In genomic region chr15:12024791-12025268, GRCm38 (mm10) we compare ENCODE assay signal across 9 mouse cellular contexts. TPM values are rescaled to one million over a fixed set of nuclear protein-coding genes. Genes with fewer than 3 reads are reported as not detected.
DNase-seq lines count a peak whose midpoint lies in the region; ATAC-seq and TF ChIP-seq lines count a peak whose summit lies in the region.
"Had no signal": no experiment of that assay in that cellular context is flagged by ENCODE, and none has a peak within 500 bp of the region (broad histone marks: within the 10 kb centered on the region; RNA-seq: fewer than 3 reads in every experiment).

No protein-coding gene starts in this region.

- in situ Hi-C loops in CH12.LX (cut with MboI; ENCODE audit: low pct_ligation_motif_present, low pct_unique_long_range_greater_than_20kb, low sequenced_read_pairs) = no loop called here

- H3K9ac ChIP-seq in CH12.LX (ENCODE audit: insufficient read depth, low read depth) = peak overlapping the region; percentile 38; the same call in 1 of the 2 replicates
- no peak overlapping the region for H3K9ac ChIP-seq in forebrain, embryonic 16.5 days (replicated peaks; ENCODE audit: low read depth, low read length)

- H3K9me3 ChIP-seq in heart, embryonic 10.5 days = no peaks in the 10 kb centered on the region
- H3K9me3 ChIP-seq in CH12.LX (replicated peaks; ENCODE audit: low read length) = no peaks in the 10 kb centered on the region
- no peaks in the 10 kb centered on the region for H3K9me3 ChIP-seq in forebrain, embryonic 16.5 days (ENCODE audit: control insufficient read depth, low read length)

- TF ChIP-seq POLR2A in CH12.LX (IDR thresholded peaks at IDR 0.05; ENCODE audit: low read depth, low read length) = no peak

- peaks cover 4% of the 10 kb centered on the region; the same call in 1 of the 2 replicates for H3K4me1 ChIP-seq in heart, embryonic 10.5 days
- peaks cover 28 to 83% of the 10 kb centered on the region in 2 experiments for H3K4me1 ChIP-seq in CH12.LX (ENCODE audit: control insufficient read depth in 1 of 2, insufficient read depth in 2 of 2)
- peaks cover 9% of the 10 kb centered on the region for H3K4me1 ChIP-seq in forebrain, embryonic 16.5 days (replicated peaks; ENCODE audit: control insufficient read depth, insufficient read depth, low read length)

- 0 out of 2 replicates have a peak, but pooled peaks have one; percentile 8 for TF ChIP-seq EP300 in CH12.LX (IDR thresholded peaks at IDR 0.05; ENCODE audit: low read length)

- no peaks in the 10 kb centered on the region for H3K36me3 ChIP-seq in heart, embryonic 10.5 days
- H3K36me3 ChIP-seq in CH12.LX (replicated peaks in 1 of 2; ENCODE audit: control insufficient read depth in 1 of 2, insufficient read depth in 1 of 2, low read length in 1 of 2) = no peaks in the 10 kb centered on the region
- H3K36me3 ChIP-seq in forebrain, embryonic 16.5 days (ENCODE audit: control insufficient read depth, insufficient read depth) = no peaks in the 10 kb centered on the region

- H3K27me3 ChIP-seq in heart, embryonic 10.5 days (ENCODE audit: insufficient read depth, poor library complexity, severe bottlenecking) = no peaks in the 10 kb centered on the region
- H3K27me3 ChIP-seq in CH12.LX (replicated peaks) = no peaks in the 10 kb centered on the region
- no peaks in the 10 kb centered on the region for H3K27me3 ChIP-seq in forebrain, embryonic 16.5 days (replicated peaks; ENCODE audit: control insufficient read depth, insufficient read depth, low read length)

- no peak for TF ChIP-seq RAD21 in CH12.LX (IDR thresholded peaks at IDR 0.05; ENCODE audit: low read depth, low read length)

- DNase-seq in heart, embryonic 10.5 days (ENCODE audit: low spot score) = peak; percentile 24
- DNase-seq in heart, postnatal 4 days = no peak
- DNase-seq in left cerebral cortex, adult 2 months (ENCODE audit: extremely low spot score in 1 of 2, low spot score in 2 of 2) = peak; percentile 8 to 33
- DNase-seq in left cerebral cortex, postnatal 4 days = no peak
- DNase-seq in CH12.LX (ENCODE audit: extremely low read depth) = no peak
- no peak for DNase-seq in spleen, adult 18-20 months
- DNase-seq: cerebellum, adult 9-11 months; kidney, adult 9 months had no signal

- 47% methylated on average over 14 of the region's 14 CpGs for WGBS in heart, embryonic 10.5 days
- WGBS in forebrain, embryonic 16.5 days = 30% methylated on average over 14 of the region's 14 CpGs

- dilution Hi-C loops in CH12.LX (cut with MboI; ENCODE audit: extremely low pct_ligation_motif_present, extremely low pct_unique_long_range_greater_than_20kb, low sequenced_read_pairs) = no loop called here

- peak overlapping the region; percentile 42 for H3K4me2 ChIP-seq in CH12.LX (ENCODE audit: insufficient read depth, low read depth, poor library complexity, severe bottlenecking)
- peak overlapping the region; percentile 29 for H3K4me2 ChIP-seq in forebrain, embryonic 16.5 days (ENCODE audit: low read length)

- no peak overlapping the region for H3K27ac ChIP-seq in heart, embryonic 10.5 days
- H3K27ac ChIP-seq in left cerebral cortex, adult 2 months = peak overlapping the region; percentile 72
- H3K27ac ChIP-seq in CH12.LX (ENCODE audit: insufficient read depth, low read depth) = peak overlapping the region; percentile 49
- no peak overlapping the region for H3K27ac ChIP-seq in forebrain, embryonic 16.5 days (ENCODE audit: low read length)

- intact Hi-C loops in left cerebral cortex, adult 2 months (cut with DNase I) = loop anchor here (1.0 to 2.0 kb wide), 2 partner anchors 44 to 81 kb away; no protein-coding TSS in a partner anchor
- intact Hi-C loops in left cerebral cortex, postnatal 4 days (cut with DNase I) = no loop called here

- ATAC-seq in forebrain, embryonic 16.5 days = peak; percentile 85

- no peak; the same call in 1 of the 2 replicates for TF ChIP-seq CTCF in left cerebral cortex, adult 2 months (IDR thresholded peaks at IDR 0.05)
- no peak for TF ChIP-seq CTCF in CH12.LX (conservative IDR thresholded peaks at IDR 0.05 in 1 of 2, IDR thresholded peaks at IDR 0.05 in 1 of 2; ENCODE audit: low read depth in 2 of 2, low read length in 2 of 2)

- H3K4me3 ChIP-seq in heart, embryonic 10.5 days = no peak overlapping the region
- H3K4me3 ChIP-seq in left cerebral cortex, adult 2 months = no peak overlapping the region
- peak overlapping the region in 1 of 3 experiments; percentile 1 for H3K4me3 ChIP-seq in CH12.LX (replicated peaks in 1 of 3; ENCODE audit: low read depth in 2 of 3, low read length in 2 of 3, poor library complexity in 1 of 3)
- H3K4me3 ChIP-seq in forebrain, embryonic 16.5 days (replicated peaks; ENCODE audit: low read length) = no peak overlapping the region

- no peaks in the 10 kb centered on the region for H3K79me2 ChIP-seq in CH12.LX (replicated peaks; ENCODE audit: control insufficient read depth, extremely low read depth, insufficient read depth, poor library complexity, severe bottlenecking)

TF ChIP-seq in CH12.LX, 34 proteins besides CTCF, POLR2A, EP300 and RAD21:
- TF ChIP-seq ETS1 (conservative IDR thresholded peaks at IDR 0.05; ENCODE audit: low read depth, low read length) (peak; percentile 4; the same call in 1 of the 2 replicates), USF2 (conservative IDR thresholded peaks at IDR 0.05; ENCODE audit: low read depth, low read length) (no peak), BHLHE40 (IDR thresholded peaks at IDR 0.05; ENCODE audit: low read depth, low read length) (peak; percentile 13; the same call in 1 of the 2 replicates), NELFE (IDR thresholded peaks at IDR 0.05; ENCODE audit: low read depth, low read length) (no peak), ZNF384 (IDR thresholded peaks at IDR 0.05; ENCODE audit: low read depth, low read length) (peak; percentile 64; the same call in 1 of the 2 replicates), RCOR1 (conservative IDR thresholded peaks at IDR 0.05; ENCODE audit: low read depth, low read length) (no peak), MEF2A (IDR thresholded peaks at IDR 0.05; ENCODE audit: borderline replicate concordance, low read depth, low read length) (0 out of 2 replicates have a peak, but pooled peaks have one; percentile 61), IRF4 (IDR thresholded peaks at IDR 0.05; ENCODE audit: low read depth, low read length) (0 out of 2 replicates have a peak, but pooled peaks have one; percentile 16), GABPA (IDR thresholded peaks at IDR 0.05; ENCODE audit: insufficient replicate concordance, low read depth, low read length) (no peak), MXI1 (IDR thresholded peaks at IDR 0.05; ENCODE audit: low read depth, low read length) (0 out of 2 replicates have a peak, but pooled peaks have one; percentile 35), CHD1 (IDR thresholded peaks at IDR 0.05; ENCODE audit: low read depth, low read length) (0 out of 2 replicates have a peak, but pooled peaks have one; percentile 60), SIN3A (IDR thresholded peaks at IDR 0.05; ENCODE audit: low read length) (0 out of 2 replicates have a peak, but pooled peaks have one; percentile 29)

RNA-seq across cellular contexts. Expression of gene Sub1, which starts 28.0 kb away (rescaled TPM):
- polyA plus RNA-seq in heart, embryonic 10.5 days (2016; fragmentation: Nextera tagmentation; extraction: Ambion mirVana) = 627 and 739 TPM in 2 replicates
- total RNA-seq in heart, postnatal 4 days (2021) = 100 to 1,000 TPM; 183 to 198 TPM
- 100 to 1,000 TPM; 279 to 310 TPM for total RNA-seq in left cerebral cortex, adult 2 months (2021)
- total RNA-seq in left cerebral cortex, postnatal 4 days (2021) = 100 to 1,000 TPM; 291 to 292 TPM
- total RNA-seq in CH12.LX (2012; rRNA removed) = 553 and 781 TPM in 2 replicates
- total RNA-seq in CH12.LX (2014; rRNA removed) = 2,677 and 3,148 TPM in 2 replicates
- polyA plus RNA-seq in CH12.LX (2012; ENCODE audit: insufficient read length, low read depth) = 1,927 and 2,021 TPM in 2 replicates
- 463 and 464 TPM in 2 replicates for polyA plus RNA-seq in forebrain, embryonic 16.5 days (2015; fragmentation: Nextera tagmentation; extraction: Ambion mirVana)

Comparison
In these comparisons a context has a peak if more than half of its experiments do, and no peak if none do; other contexts are left out.
1. DNase-seq: peak in heart, embryonic 10.5 days (single experiment) and left cerebral cortex, adult 2 months (2 of 2); none in heart, postnatal 4 days (single experiment), left cerebral cortex, postnatal 4 days (single experiment), CH12.LX (single experiment) and spleen, adult 18-20 months (0 of 2).
2. H3K27ac ChIP-seq: peak in left cerebral cortex, adult 2 months (single experiment) and CH12.LX (single experiment); none in heart, embryonic 10.5 days (single experiment) and forebrain, embryonic 16.5 days (single experiment).